Mouse (Mus musculus) retina, embryonic 14.5 days (tissue): ENCODE results near the gene Lrrc15.

Experiments used
- DNase-seq: peaks from one replicate; pipeline ENCODE4 v3.0.0-alpha.2; 2015; ENCODE audit warnings: low spot score

Gene Lrrc15

GRCm38 (mm10) chr16:30238791-30239190 lies 44.3 kb downstream of the Lrrc15 start:
- DNase-seq: no peak

GRCm38 (mm10) chr16:30236091-30236699 lies 46.9 kb downstream of the Lrrc15 start:
- DNase-seq: peak; percentile 95

GRCm38 (mm10) chr16:30235577-30235976 lies 47.5 kb downstream of the Lrrc15 start:
- peak; percentile 35 for DNase-seq

- no peak for DNase-seq
Measured at GRCm38 (mm10) chr16:30234636-30235546, 48.2 kb downstream of the Lrrc15 start.

GRCm38 (mm10) chr16:30234077-30234476 lies 49.0 kb downstream of the Lrrc15 start:
- no peak for DNase-seq

GRCm38 (mm10) chr16:30231882-30232604 lies 51.0 kb downstream of the Lrrc15 start:
- no peak for DNase-seq

GRCm38 (mm10) chr16:30227352-30227751 lies 55.7 kb downstream of the Lrrc15 start:
- DNase-seq: no peak

GRCm38 (mm10) chr16:30221161-30221782 lies 61.8 kb downstream of the Lrrc15 start:
- no peak for DNase-seq
